Comparison of ENCODE assay signal across 24 mouse cellular contexts in the genomic region with DNA sequence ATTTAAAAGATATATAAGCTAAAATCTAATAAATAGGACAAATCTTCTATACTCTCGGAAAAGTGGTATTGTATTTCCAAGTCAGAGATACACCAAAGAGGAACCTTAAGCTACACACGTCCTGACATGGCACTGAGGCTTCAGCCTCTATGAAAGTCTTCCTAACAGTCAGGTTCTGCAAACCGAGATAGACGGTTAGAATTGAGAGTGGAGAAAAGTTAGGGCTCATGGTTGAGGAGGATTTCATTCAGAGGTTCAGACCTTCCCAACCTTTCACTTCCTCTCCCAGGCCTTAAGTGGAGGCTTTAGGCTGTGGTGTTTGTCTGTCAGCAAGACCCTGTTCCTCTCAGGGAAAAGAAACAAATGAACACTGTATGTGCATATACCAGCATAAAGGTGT.
"Had no signal": no experiment of that assay in that cellular context is flagged by ENCODE, and none has a peak within 500 bp of the region (broad histone marks: within the 10 kb centered on the region; RNA-seq: fewer than 3 reads in every experiment).

No protein-coding gene starts in this region.

- H3K4me2 ChIP-seq: intestine, embryonic 15.5 days; kidney, embryonic 15.5 days; limb, embryonic 12.5 days; limb, embryonic 15.5 days; midbrain, embryonic 13.5 days; neural tube, embryonic 13.5 days; stomach, embryonic 15.5 days had no signal

- H3K27ac ChIP-seq: intestine, embryonic 15.5 days; kidney, embryonic 15.5 days; limb, embryonic 12.5 days; limb, embryonic 15.5 days; midbrain, embryonic 10.5 days; midbrain, embryonic 13.5 days; neural tube, embryonic 13.5 days; stomach, embryonic 15.5 days had no signal

- H3K4me3 ChIP-seq: intestine, embryonic 15.5 days; kidney, embryonic 15.5 days; limb, embryonic 12.5 days; limb, embryonic 15.5 days; megakaryocyte, embryonic 14.5 days; midbrain, embryonic 10.5 days; midbrain, embryonic 13.5 days; myocyte; neural tube, embryonic 13.5 days; stomach, embryonic 15.5 days had no signal

- H3K9me3 ChIP-seq: intestine, embryonic 15.5 days; kidney, embryonic 15.5 days; limb, embryonic 12.5 days; limb, embryonic 15.5 days; megakaryocyte, embryonic 14.5 days; midbrain, embryonic 10.5 days; midbrain, embryonic 13.5 days; neural tube, embryonic 13.5 days; stomach, embryonic 15.5 days had no signal

- H3K27me3 ChIP-seq: intestine, embryonic 15.5 days; kidney, embryonic 15.5 days; limb, embryonic 12.5 days; limb, embryonic 15.5 days; megakaryocyte, embryonic 14.5 days; midbrain, embryonic 13.5 days; neural tube, embryonic 13.5 days; stomach, embryonic 15.5 days had no signal

- H3K9ac ChIP-seq: intestine, embryonic 15.5 days; kidney, embryonic 15.5 days; limb, embryonic 12.5 days; limb, embryonic 15.5 days; midbrain, embryonic 13.5 days; neural tube, embryonic 13.5 days; stomach, embryonic 15.5 days had no signal

- ATAC-seq: intestine, embryonic 15.5 days; midbrain, embryonic 13.5 days; midbrain, embryonic 16.5 days had no signal

- DNase-seq: kidney, adult 11 months; kidney, adult 8-10 months; kidney, postnatal 10 days; kidney, postnatal 36 days; layer of hippocampus, postnatal 36 days; left cerebral cortex, postnatal 4 days; lung, adult 2 months; lung, postnatal 14 days; lung, postnatal 4 days; retina, postnatal 1 day; right cerebral cortex, postnatal 25 days; spleen, adult 18-20 months; thymus, postnatal 25 days had no signal

- H3K36me3 ChIP-seq: intestine, embryonic 15.5 days; kidney, embryonic 15.5 days; limb, embryonic 12.5 days; limb, embryonic 15.5 days; midbrain, embryonic 10.5 days; midbrain, embryonic 13.5 days; neural tube, embryonic 13.5 days; stomach, embryonic 15.5 days had no signal

- H3K4me1 ChIP-seq: intestine, embryonic 15.5 days; midbrain, embryonic 10.5 days; midbrain, embryonic 13.5 days; neural tube, embryonic 13.5 days had no signal
